Mouse (Mus musculus) layer of hippocampus, postnatal 10 days (tissue): ENCODE measurements at regions not wholly inside any gene's neighbourhood (a gene's known extent, or its start where the extent isn't known, plus 50 kb on each side); places are given as distances from the start of the nearest gene placed in this dataset.

Experiments
- DNase-seq, 2 experiments: peaks; one replicate each; pipeline ENCODE4 v3.0.0; 2021; ENCODE audit warnings: low spot score in 2 of 2

- no peak for DNase-seq
These were observed 54.5 kb upstream of the Meis1 start for GRCm38 (mm10) chr11:19073265-19073664.

DNA sequence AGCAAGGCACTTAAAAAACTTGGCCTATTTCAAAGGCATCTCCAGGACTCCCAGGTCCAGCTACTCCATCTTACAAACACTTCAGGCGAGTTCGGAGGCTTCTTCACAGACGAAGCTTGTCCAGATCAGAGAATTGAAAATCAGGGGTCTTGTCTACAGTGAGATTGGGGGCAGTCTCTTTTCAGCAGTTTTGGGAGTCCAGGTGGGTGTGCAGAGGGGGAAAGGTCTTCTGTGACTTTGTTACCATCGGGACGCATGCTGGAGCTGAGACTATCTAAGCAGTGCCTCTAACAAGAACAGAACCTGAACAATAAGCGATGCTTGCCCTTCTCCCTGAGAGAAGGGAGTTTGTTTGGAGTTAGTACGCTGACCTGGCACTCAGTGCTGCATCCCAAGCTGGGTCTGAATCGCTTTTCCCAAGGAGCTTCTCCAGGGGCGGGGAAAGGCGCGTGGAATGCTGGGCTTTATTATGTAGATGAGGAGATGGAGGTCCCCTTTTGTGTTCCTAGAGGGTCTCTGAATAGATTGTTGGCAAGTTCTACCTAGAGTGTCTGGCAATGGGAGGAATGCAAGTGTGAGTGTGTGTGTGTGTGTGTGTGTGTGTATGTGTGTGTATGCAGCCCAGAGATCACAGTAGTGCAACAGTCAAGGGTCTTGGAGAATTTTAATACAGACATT, 55.2 kb upstream of the Meis1 start:
- DNase-seq: no peak

DNA sequence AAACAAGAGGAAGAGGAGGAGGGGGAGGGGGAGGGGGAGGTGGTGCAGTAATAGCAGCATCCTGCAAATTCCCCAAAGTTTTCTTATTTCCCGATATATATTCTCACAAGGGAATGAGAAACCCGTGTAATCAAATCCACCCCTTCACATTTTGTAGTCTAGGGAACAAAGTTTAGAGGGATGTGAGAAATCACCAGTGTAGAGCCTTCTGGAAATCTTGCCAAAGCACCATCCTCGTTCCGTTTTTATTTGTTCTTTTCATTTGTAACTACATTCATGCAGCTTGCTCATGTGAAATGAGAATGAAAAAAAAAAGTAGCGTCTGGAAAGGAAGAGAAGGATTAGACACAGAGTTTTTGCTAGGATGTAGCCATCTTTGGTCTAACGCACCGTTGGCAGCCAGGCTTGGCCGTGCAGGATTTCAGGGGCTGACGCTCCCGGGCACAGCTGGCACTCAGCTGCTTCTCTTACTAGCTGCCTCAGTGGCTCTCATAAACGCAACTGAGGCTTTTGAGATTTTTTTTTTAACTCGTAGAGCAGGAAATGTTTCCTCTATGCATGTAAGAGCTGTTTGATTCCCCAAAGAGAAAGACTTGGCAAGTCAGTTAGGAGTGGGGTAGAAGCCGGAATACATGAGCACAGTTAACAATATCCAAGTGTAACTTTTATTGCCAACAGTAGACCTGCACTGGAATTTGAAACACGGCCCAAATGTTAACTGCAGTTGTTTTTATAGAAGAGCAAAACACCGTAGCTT, 72.5 kb upstream of the Meis1 start:
- DNase-seq: no peak

DNA sequence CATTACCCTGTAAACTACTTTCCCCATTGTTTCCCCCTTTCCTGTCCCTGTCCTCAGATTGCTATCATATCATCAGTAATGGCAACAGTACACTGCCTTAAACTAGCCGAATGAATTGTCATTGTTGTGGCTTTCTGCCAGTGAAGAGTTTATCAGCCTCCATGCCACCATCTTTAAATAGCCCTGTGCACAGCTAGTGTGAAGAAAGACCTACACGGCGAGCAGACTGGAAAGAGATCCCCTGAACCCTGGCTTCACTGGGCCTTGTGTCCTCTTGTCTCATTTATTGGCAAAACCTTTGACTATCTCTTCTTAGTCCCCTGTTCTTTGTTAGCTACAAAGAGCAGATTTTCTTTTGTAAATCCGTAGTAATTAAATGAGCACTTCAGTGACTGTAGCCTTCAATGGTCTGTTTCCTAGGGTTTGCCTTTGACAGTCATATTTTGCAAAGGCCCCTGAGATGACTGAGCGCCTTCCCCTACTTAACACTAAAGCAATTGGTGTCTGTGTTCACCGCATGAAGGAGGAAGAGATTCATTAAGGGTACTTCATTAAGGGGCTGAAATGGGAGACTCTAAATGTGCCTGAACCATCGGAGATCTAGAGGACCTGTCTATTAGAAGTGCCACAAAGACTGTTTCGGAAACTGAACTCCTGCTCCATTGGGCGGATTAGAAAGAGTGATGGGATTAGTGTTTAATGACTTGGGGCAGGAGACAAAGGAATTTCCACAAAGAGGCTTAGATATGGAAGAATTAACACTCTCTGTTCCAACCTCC, 74.4 kb upstream of the Meis1 start:
- DNase-seq: no peak

GRCm38 (mm10) chr11:19093749-19094148, 75.0 kb upstream of the Meis1 start:
- no peak for DNase-seq

DNA sequence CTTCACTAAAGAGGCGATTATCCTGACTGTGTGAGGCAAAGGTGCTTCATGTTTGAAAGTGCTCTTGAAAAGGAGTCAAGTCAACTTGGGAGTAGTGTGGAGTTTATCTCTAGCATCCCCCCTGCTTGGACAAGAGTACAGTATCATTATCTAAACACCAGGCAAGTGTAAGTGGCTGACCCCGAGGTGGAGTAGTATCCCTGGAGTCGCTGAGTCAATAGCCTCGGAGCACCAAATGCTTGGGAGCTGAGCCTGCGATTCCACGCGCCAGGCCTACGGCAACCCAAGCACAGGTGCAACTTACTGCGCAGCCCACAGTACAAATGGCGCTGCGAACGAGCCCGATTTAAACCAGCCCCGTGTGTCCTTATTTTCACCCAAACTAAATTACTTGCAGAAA, 75.4 kb upstream of the Meis1 start:
- no peak for DNase-seq

GRCm38 (mm10) chr11:19102981-19103568, 84.3 kb upstream of the Meis1 start:
- no peak for DNase-seq

GRCm38 (mm10) chr11:19107180-19107579, 88.4 kb upstream of the Meis1 start:
- no peak for DNase-seq

DNA sequence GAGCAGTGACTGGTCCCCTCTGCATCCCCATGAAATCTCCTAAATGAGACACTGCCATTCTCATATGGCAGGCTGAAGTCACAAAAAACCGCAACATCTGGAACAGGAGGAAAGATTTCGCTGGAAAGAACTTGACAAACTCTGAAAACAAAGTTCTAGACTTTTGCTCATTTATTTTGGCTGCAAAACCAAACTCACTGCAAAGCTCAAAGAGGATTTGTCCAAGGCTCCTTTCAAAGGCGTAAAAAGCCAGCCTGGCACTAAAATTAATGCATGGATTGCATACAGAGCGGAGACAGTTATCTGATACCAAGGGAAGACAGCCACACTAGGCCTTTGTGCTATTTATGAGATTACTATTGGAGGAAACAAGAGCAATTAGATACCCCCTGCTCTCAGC, 90.3 kb upstream of the Meis1 start:
- no peak for DNase-seq

DNA sequence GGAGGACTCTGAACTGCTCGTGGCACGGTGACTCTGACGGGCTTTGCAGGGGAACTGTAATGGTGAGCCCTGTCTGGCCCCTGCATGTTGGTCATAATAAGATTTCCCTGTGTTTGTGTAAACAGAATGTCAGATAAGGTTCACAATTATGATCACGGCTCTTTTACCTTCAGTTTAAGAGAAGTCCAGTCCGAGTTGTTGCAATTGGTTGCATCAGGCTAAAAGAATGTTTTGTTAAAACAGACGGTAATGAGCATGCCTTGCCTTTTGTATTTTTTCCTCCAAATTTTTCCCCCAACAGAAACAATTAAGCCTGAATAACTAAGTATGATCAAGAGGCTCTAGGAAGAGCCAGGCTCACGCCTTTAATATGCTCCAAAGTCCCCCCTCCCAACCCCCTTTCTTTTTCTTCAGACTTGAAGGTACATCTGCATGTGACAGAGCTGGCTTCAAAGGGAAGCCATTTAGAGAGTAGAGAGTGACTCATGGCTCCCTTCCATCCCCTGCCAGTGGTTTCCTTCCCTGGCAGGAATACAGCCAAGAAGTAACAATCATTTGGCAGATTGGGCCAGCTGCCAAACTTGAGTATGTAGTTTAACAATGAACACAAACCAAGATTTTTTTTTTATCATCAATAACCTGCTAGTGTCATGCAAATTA, 93.3 kb upstream of the Meis1 start:
- no peak for DNase-seq

- no peak for DNase-seq
These were observed 98.3 kb upstream of the Meis1 start for GRCm38 (mm10) chr11:19117121-19117520.

DNA sequence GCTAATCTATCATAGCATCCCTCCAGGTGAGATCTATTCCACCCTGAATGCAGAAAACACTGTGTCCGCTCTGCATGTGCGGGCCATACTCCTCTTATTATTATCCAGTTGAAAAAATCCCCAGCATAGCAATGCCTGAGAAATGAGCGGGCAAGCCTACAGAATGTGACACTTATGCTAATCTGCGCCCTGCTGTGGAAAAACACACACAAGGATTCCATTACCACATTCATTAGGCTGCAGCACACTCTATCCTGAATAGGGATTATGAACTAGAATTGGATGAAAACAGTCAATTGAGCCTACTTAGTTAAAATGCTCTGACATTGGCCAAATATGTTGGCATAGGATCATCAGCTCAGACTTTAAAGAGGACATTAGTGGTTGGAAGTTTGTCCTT, 99.5 kb upstream of the Meis1 start:
- no peak for DNase-seq

DNA sequence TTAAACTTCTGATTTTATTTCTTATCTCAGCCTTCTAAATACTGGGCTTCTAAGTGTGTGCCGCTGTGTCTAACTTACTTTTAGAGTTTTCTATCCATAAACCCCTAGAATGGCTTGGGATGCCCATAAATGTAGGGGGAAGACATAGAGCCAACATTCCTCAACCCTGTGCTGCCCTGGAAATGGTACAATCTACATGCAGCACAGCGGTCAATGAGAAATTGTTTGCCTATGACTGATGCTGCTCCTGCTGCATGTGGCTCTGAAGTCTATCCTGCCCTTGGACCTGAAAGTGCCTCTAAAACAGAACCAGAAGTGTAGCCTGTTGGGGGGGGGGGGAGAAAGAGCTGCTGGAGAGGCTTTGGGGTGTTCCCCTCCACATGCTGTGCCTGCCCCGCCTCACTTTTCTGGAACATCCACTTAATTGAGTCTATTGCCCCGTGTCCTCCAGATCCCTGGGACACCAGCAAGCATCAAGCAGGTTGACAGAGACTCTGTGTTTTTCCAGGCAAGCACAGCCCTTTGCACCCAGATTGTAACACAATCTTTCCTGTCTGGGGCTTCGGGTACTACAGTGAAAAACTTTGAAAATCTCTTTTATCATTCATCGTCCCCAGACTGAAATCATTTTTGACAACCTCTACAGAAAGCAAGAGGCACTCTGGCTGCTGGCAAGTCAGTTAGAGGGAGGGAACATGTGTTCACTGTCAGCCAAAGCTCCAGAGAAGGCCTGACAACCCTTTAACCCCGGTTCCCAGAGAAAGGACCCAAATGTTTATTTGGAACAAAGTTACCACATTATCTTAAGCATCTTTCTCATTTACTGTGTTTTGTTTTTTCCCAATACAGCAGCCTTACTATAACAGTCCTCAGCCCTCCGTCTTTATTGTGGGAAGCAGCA, 101.4 kb upstream of the Meis1 start:
- DNase-seq: no peak

GRCm38 (mm10) chr11:19120871-19121270, 102.1 kb upstream of the Meis1 start:
- no peak for DNase-seq

DNA sequence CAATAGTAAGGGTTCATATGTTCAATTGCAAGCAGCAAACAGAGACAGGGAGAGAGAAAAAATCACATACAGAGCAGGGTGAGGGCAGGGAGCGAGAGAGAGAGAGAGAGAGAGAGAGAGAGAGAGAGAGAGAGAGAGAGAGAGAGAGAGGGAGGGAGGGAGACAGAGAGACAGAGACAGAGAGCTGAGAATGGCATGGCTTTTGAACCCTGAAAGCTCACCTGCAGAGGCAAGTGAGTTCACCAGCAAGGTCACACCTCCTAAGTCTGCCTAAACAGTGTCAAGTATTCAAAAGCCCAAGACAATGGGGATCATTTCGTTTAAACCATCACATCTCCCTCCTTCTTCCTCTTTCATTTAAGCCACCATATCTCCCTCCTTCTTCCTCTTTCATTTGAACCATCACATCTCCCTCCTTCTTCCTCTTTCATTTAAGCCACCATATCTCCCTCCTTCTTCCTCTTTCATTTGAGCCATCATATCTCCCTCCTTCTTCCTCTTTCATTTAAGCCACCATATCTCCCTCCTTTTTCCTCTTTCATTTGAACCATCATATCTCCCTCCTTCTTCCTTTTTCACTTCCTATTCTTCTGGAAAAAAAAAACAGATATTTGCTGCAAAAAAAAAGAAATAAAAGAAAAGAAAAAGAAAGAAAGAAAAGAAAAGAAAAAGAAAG, 116.7 kb upstream of the Meis1 start:
- no peak for DNase-seq

GRCm38 (mm10) chr11:19138423-19138822, 119.6 kb upstream of the Meis1 start:
- peak in 1 of 2 experiments; percentile 16 for DNase-seq

DNA sequence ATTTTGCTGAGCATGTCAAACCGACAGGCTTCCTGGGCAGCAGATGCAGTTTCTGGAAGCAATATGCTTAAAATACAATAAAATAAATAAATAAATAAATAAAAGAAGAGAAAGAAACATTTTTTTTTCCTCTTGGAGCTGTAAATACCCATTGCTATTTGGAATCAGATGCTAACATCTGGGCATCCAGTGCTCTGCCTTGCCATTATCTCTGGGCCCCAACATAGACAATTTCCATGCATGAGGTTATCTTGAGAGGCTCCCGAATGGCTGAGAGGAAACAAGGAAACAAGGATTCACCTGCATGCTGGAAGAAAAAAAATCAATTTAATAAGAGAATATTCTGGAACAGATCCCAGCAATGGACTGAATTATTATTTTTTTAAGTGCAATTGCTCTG, 120.0 kb upstream of the Meis1 start:
- no peak for DNase-seq

DNA sequence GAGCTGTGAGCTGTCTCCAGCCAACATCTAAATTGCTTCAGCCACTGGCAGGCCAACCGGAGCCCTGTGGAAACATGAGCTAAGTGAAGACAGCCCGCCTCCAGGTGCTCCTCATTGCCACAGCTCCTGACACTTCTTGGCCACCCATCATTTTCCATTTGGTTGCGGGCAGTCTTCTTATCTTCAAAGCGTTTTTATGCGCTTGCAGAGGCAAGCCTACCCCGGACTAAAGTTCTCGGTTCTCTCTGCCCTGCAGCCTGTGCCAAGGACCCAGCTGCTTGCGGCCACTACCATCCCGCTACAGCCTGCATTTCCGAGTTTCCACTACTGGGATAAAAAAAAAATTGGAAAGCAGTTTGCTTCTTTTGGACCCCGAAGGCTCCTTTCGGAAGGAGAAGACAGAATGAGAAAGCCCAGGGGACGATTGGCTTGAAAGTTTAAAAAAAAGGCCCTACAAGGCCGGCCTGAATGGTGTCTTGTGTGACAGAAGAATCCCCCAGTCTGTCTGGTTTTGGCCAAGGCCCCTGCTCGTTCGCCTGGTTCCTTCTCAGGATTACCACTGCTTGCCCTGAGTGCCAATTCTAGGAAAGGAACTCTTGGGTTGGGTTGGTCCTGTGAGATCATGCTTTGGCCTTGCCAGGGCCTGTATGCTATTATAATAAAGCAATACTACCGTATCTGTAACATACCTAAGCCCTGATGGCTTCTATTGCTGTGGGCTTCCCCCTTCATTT, 124.6 kb upstream of the Meis1 start:
- no peak for DNase-seq

DNA sequence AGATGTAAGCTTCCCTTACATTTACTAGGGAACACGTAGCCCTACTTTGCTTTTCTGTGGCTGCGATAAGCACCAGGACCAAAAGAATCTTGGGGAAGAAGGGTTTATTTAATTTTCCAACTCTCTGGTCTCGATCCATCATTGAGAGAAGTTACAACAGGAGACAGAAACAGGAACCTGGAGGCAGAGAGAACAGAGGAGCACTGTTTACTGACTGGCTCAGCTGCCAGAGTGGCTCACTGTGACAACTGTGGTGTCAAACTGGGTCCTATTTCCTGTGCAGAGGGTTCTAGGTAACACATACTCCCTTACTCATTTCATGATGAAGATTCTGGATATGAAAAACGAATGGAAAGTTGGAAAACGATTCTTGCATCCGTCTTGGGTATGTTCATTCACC, 125.7 kb upstream of the Meis1 start:
- DNase-seq: no peak
